23 mouse cellular contexts compared by ENCODE assay signal in the genomic region with DNA sequence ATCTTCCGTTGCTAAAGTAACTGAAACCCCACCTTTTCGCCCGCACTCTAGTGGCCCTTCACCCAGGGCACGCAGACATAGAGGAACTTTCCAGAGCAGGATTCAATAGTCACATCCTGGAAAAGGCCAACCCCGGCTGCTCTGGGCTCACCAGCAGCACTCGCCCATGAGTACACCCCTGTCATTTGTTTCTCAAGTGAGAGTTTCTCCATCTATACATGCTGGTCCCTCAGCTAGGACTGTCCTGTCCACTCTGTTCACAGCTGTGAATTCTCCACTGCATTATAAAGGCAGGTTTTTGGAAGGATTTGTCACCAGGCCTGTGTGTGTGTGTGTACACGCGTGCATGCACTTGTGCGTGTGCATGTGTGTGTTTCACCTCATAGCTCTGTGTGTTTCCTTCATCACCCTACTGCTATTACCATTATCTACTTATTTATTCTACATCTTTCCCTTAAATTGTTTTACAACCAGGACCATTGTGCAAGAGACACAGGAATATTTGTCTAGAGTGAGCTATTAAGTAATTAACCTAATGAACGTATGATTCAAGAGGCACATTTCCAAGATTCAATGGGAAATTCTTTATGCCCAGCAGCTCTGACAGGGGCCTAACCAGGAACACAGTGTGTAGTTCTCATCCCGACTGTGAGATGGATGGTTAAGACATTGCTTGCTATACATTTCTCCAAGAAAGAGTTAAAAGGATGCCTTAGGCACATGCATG. TPM values are rescaled to one million over a fixed set of nuclear protein-coding genes. Genes with fewer than 3 reads are reported as not detected.
DNase-seq lines count a peak whose midpoint lies in the region; ATAC-seq and TF ChIP-seq lines count a peak whose summit lies in the region.
"Had no signal": no experiment of that assay in that cellular context is flagged by ENCODE, and none has a peak within 500 bp of the region (broad histone marks: within the 10 kb centered on the region; RNA-seq: fewer than 3 reads in every experiment).

No protein-coding gene starts in this region.

- no peak overlapping the region for H3K27ac ChIP-seq in hindbrain, embryonic 16.5 days (ENCODE audit: low read depth, low read length)
- H3K27ac ChIP-seq in hindbrain, postnatal 0 days = no peak overlapping the region
- H3K27ac ChIP-seq in neural tube, embryonic 14.5 days (ENCODE audit: low read depth, low read length) = no peak overlapping the region
- H3K27ac ChIP-seq in intestine, embryonic 16.5 days (ENCODE audit: low read length) = no peak overlapping the region
- H3K27ac ChIP-seq: forebrain, embryonic 10.5 days; forebrain, embryonic 13.5 days; heart, adult 2 months; heart, embryonic 10.5 days; heart, embryonic 13.5 days; hindbrain, embryonic 12.5 days; hindbrain, embryonic 15.5 days had no signal

- H3K27me3 ChIP-seq in hindbrain, embryonic 16.5 days (replicated peaks; ENCODE audit: control insufficient read depth, insufficient read depth, low read length) = no peaks in the 10 kb centered on the region
- H3K27me3 ChIP-seq in hindbrain, postnatal 0 days (ENCODE audit: insufficient read depth, low read length) = no peaks in the 10 kb centered on the region
- H3K27me3 ChIP-seq in neural tube, embryonic 14.5 days (ENCODE audit: control insufficient read depth, insufficient read depth, low read length) = no peaks in the 10 kb centered on the region
- no peaks in the 10 kb centered on the region for H3K27me3 ChIP-seq in intestine, embryonic 16.5 days (replicated peaks; ENCODE audit: control insufficient read depth, insufficient read depth, low read length)
- H3K27me3 ChIP-seq: forebrain, embryonic 13.5 days; heart, embryonic 13.5 days; hindbrain, embryonic 12.5 days; hindbrain, embryonic 15.5 days had no signal

- no peaks in the 10 kb centered on the region for H3K4me1 ChIP-seq in hindbrain, embryonic 16.5 days (ENCODE audit: control insufficient read depth, insufficient read depth, low read depth, low read length)
- H3K4me1 ChIP-seq in hindbrain, postnatal 0 days (ENCODE audit: insufficient read depth, low read length) = no peaks in the 10 kb centered on the region
- no peaks in the 10 kb centered on the region for H3K4me1 ChIP-seq in neural tube, embryonic 14.5 days (ENCODE audit: control insufficient read depth, insufficient read depth, low read length)
- no peaks in the 10 kb centered on the region for H3K4me1 ChIP-seq in intestine, embryonic 16.5 days (ENCODE audit: control insufficient read depth, insufficient read depth, low read length)
- H3K4me1 ChIP-seq: forebrain, embryonic 13.5 days; heart, embryonic 10.5 days; heart, embryonic 13.5 days; hindbrain, embryonic 12.5 days; hindbrain, embryonic 15.5 days had no signal

- H3K9me3 ChIP-seq in hindbrain, embryonic 16.5 days (ENCODE audit: control insufficient read depth, low read length) = no peaks in the 10 kb centered on the region
- H3K9me3 ChIP-seq in hindbrain, postnatal 0 days (ENCODE audit: low read length) = no peaks in the 10 kb centered on the region
- H3K9me3 ChIP-seq in neural tube, embryonic 14.5 days (ENCODE audit: control insufficient read depth, low read length) = no peaks in the 10 kb centered on the region
- no peaks in the 10 kb centered on the region for H3K9me3 ChIP-seq in intestine, embryonic 16.5 days (ENCODE audit: control insufficient read depth, low read length)
- H3K9me3 ChIP-seq: forebrain, embryonic 10.5 days; forebrain, embryonic 13.5 days; heart, embryonic 10.5 days; heart, embryonic 13.5 days; hindbrain, embryonic 12.5 days; hindbrain, embryonic 15.5 days had no signal

- no peak for TF ChIP-seq CTCF in hindbrain, postnatal 0 days (IDR thresholded peaks at IDR 0.05; ENCODE audit: low read depth)

- no peak overlapping the region for H3K9ac ChIP-seq in hindbrain, embryonic 16.5 days (ENCODE audit: low read depth, low read length)
- no peak overlapping the region for H3K9ac ChIP-seq in hindbrain, postnatal 0 days (replicated peaks; ENCODE audit: low read length)
- H3K9ac ChIP-seq in neural tube, embryonic 14.5 days (replicated peaks; ENCODE audit: low read depth, low read length) = no peak overlapping the region
- H3K9ac ChIP-seq in intestine, embryonic 16.5 days (ENCODE audit: low read depth, low read length) = no peak overlapping the region
- H3K9ac ChIP-seq: forebrain, embryonic 13.5 days; heart, embryonic 13.5 days; hindbrain, embryonic 12.5 days; hindbrain, embryonic 15.5 days had no signal

- no peak for DNase-seq in hindbrain, postnatal 0 days (ENCODE audit: low spot score)
- no peak for DNase-seq in neural tube, embryonic 10.5 days (ENCODE audit: extremely low spot score, low spot score)
- no peak for DNase-seq in lung, postnatal 36 days
- DNase-seq: adrenal gland, adult 2 months; adrenal gland, postnatal 14 days; cerebellum, adult 11 months; cerebellum, adult 2 months; cerebellum, adult 9-11 months; cerebellum, postnatal 25 days; gastrocnemius, postnatal 25 days; heart, postnatal 14 days had no signal

- no peaks in the 10 kb centered on the region for H3K36me3 ChIP-seq in hindbrain, embryonic 16.5 days (ENCODE audit: control insufficient read depth, insufficient read depth, low read length)
- H3K36me3 ChIP-seq in hindbrain, postnatal 0 days (ENCODE audit: insufficient read depth, low read length) = no peaks in the 10 kb centered on the region
- H3K36me3 ChIP-seq in neural tube, embryonic 14.5 days (ENCODE audit: control insufficient read depth, insufficient read depth, low read length) = no peaks in the 10 kb centered on the region
- no peaks in the 10 kb centered on the region for H3K36me3 ChIP-seq in intestine, embryonic 16.5 days (ENCODE audit: control insufficient read depth, insufficient read depth, low read length)
- H3K36me3 ChIP-seq: hindbrain, embryonic 12.5 days; hindbrain, embryonic 15.5 days had no signal

- H3K4me3 ChIP-seq in hindbrain, embryonic 16.5 days (ENCODE audit: low read length) = no peak overlapping the region
- H3K4me3 ChIP-seq in hindbrain, postnatal 0 days (ENCODE audit: low read length) = no peak overlapping the region
- no peak overlapping the region for H3K4me3 ChIP-seq in neural tube, embryonic 14.5 days (ENCODE audit: low read depth, low read length)
- no peak overlapping the region for H3K4me3 ChIP-seq in intestine, embryonic 16.5 days (ENCODE audit: low read length)
- H3K4me3 ChIP-seq: forebrain, embryonic 10.5 days; forebrain, embryonic 13.5 days; heart, adult 2 months; heart, embryonic 10.5 days; heart, embryonic 13.5 days; hindbrain, embryonic 12.5 days; hindbrain, embryonic 15.5 days had no signal

- H3K4me2 ChIP-seq in hindbrain, embryonic 16.5 days (ENCODE audit: low read length) = no peak overlapping the region
- no peak overlapping the region for H3K4me2 ChIP-seq in hindbrain, postnatal 0 days (ENCODE audit: low read depth, low read length)
- H3K4me2 ChIP-seq in neural tube, embryonic 14.5 days (ENCODE audit: low read depth, low read length) = no peak overlapping the region
- no peak overlapping the region for H3K4me2 ChIP-seq in intestine, embryonic 16.5 days (ENCODE audit: low read depth, low read length)
- H3K4me2 ChIP-seq: forebrain, embryonic 13.5 days; heart, embryonic 13.5 days; hindbrain, embryonic 12.5 days; hindbrain, embryonic 15.5 days had no signal

- ATAC-seq in hindbrain, embryonic 16.5 days = 0 out of 2 replicates have a peak, but pooled peaks have one; percentile 6
- no peak for ATAC-seq in hindbrain, postnatal 0 days
- peak; percentile 24; the same call in 1 of the 2 replicates for ATAC-seq in neural tube, embryonic 14.5 days (ENCODE audit: low read depth)
- peak; percentile 83 for ATAC-seq in intestine, embryonic 16.5 days
- ATAC-seq: CD4-positive, CD25-positive, alpha-beta regulatory T cell, adult 4 months; forebrain, embryonic 13.5 days; inflammation-experienced regulatory T-cells, adult 6 months had no signal

- WGBS in hindbrain, embryonic 16.5 days = 92% methylated on average over 11 of the region's 11 CpGs
- 91% methylated on average over 11 of the region's 11 CpGs for WGBS in hindbrain, postnatal 0 days
- WGBS in neural tube, embryonic 14.5 days = 82% methylated on average over 11 of the region's 11 CpGs
- WGBS in intestine, embryonic 16.5 days = 79% methylated on average over 11 of the region's 11 CpGs

RNA-seq across cellular contexts. Expression of gene Tram2, which starts 45.8 kb away (rescaled TPM):
- 1.6 and 2.5 TPM in 2 replicates for polyA plus RNA-seq in hindbrain, embryonic 16.5 days (2015; fragmentation: Nextera tagmentation; extraction: Ambion mirVana)
- total RNA-seq in hindbrain, postnatal 0 days (2014; rRNA removed) = 1.5 and 1.6 TPM in 2 replicates
- polyA plus RNA-seq in hindbrain, postnatal 0 days (2015; fragmentation: Nextera tagmentation; extraction: Ambion mirVana) = 1.7 and 1.9 TPM in 2 replicates
- polyA plus RNA-seq in neural tube, embryonic 14.5 days (2014; fragmentation: Nextera tagmentation; extraction: Ambion mirVana) = 2.0 and 2.6 TPM in 2 replicates
- 5.3 and 6.3 TPM in 2 replicates for polyA plus RNA-seq in intestine, embryonic 16.5 days (2015; fragmentation: Nextera tagmentation; extraction: Ambion mirVana)
